Mouse (Mus musculus) cerebellum, adult 2 months (tissue): ENCODE data around the gene Rab5c.

ENCODE experiments used
- CTCF ChIP-seq: fragments of 200-500 bp; IDR thresholded peaks from 2 replicates; pipeline ENCODE4 v1.5.1; 2011; ENCODE audit warnings: low read depth, mild to moderate bottlenecking, control low read depth, low read length, moderate library complexity, borderline replicate concordance; ENCODE audit not compliant: insufficient read depth
- POLR2A ChIP-seq: fragments of 200-500 bp; IDR thresholded peaks from 2 replicates; pipeline ENCODE4 v1.6.1; 2011; ENCODE audit warnings: low read length, control low read depth, borderline replicate concordance; ENCODE audit not compliant: insufficient read depth

- TF ChIP-seq CTCF, result no peak
- no peak for TF ChIP-seq POLR2A
Observed at GRCm38 (mm10) chr11:100747114-100747513, 9.1 kb upstream of the Rab5c start.
